Mouse (Mus musculus) spleen, embryonic (tissue): ENCODE results near the gene Cuta.

Experiments used
- CTCF ChIA-PET: fragments of 350-600 bp; sonication (Branson Sonifier 250); formaldehyde crosslinking; loops from one replicate; lab custom pipeline; 2022; lab: Charles Lee

The Cuta gene

DNA sequence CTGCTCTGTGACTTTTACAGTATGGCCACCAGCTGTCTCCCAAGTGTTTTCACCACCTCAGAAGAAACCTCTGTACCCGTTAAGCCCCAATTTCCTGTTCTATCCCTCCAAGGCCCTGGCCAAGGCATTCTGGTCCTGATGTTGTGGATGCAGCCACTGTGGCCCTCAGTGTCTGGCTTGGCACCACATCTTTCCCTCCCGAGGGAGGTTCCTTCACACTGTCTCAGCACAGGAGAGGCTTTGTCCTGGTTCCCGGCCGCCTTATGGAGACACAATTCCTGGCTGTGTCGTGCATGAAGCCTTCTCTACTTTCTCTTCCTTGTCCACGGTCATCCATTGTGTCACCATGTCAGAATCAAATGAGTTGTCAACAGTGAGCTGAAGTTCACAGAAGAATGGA lies 45.9 kb downstream of the Cuta start:
- CTCF ChIA-PET, result no interaction called here

DNA sequence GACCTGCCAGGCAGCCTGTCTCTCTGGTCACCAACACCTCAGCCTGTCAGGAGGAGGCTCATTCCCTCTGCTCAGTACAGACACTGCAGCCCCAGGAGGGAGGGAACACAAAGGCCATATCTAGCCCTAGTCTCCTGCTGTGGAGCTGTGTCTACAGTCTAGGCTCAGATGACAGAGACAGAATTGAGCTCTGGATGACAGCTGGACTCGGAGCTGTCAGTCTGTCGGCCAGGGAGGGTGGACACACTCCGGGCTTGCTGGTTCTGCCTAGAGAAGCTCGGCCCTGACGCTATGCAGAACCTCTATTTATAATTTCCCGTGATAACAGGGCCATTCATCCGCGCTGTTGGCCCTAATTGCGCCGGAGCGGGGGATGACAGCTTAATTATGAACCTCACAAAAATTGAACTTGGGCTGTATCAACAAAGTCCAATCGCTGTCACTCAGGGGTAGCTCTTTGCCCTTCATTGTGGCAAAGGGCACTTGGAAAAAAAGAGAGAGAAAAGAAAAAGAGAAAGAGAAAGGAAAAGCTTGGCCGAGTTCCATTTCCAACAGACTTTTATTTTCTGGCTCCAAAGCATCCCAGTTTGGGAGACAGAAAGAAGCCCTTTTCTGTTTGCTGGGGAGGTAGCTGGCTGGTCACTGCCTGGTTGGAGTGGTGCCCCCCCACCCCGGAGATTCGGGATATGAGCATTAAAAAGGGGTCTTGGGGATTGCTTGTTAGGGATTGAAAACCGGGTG lies 46.6 kb downstream of the Cuta start:
- CTCF ChIA-PET, result interaction anchor here (0.6 to 0.7 kb wide), 2 partner anchors 90 to 429 kb away, joined by 3 read pairs; no protein-coding TSS in a partner anchor

DNA sequence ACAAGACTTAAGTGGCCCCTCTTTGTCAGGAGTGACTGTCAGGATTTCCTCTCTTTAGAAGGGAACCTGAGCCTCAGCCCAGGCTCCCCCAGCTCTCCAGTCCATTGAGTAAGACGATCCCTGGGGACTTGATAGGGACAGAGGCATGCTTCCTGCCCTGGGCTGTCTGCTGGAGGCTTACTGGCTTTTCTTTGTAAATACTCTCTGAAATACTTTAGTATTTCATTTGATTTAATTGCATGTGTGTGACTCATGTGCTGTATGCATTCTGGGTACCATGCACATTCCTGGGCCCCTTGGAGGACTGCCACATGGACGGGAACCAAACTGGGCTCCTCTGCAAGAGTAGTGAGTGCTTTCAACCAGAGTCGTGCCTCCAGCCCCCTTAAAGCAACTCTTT lies 51.4 kb downstream of the Cuta start:
- CTCF ChIA-PET, result interaction anchor here (0.6 to 0.7 kb wide), 4 partner anchors 119 to 459 kb away, joined by 3 to 6 read pairs (median 4); no protein-coding TSS in a partner anchor

- CTCF ChIA-PET, result interaction anchor here (0.6 to 1.0 kb wide), 2 partner anchors 91 to 171 kb away, joined by 3 to 5 read pairs; partner anchors contain the start of gene Crebrf
Measured at GRCm38 (mm10) chr17:26886047-26886749, 53.2 kb downstream of the Cuta start.

- CTCF ChIA-PET, result interaction anchor here (0.6 to 1.7 kb wide), 5 partner anchors 81 to 227 kb away, joined by 3 to 5 read pairs (median 4); partner anchors contain the start of gene Bnip1
Measured at GRCm38 (mm10) chr17:26884995-26885926, 54.1 kb downstream of the Cuta start.
